Mouse (Mus musculus): ENCODE results near the gene Wdr89.

Gene Wdr89

DNA sequence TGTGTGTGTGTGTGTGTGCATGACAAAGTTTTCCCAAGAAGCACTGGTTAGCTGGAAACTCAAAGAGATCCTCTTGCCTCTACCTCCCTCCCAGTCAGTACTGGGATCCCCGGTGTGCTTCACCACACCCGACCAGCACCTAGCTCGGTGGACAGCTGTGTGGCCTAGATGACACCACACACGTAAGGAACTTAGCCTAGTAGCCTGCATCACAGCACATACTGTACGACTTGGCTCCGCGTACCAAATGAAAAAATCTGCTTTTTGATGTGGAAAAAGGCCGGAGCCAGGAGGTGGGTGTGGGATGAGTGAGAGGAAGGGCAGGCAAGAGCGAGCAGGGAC is 450 bp downstream of the Wdr89 start:
- DNase-seq (ENCODE audit: low spot score in 2 of 2): no peak

DNA sequence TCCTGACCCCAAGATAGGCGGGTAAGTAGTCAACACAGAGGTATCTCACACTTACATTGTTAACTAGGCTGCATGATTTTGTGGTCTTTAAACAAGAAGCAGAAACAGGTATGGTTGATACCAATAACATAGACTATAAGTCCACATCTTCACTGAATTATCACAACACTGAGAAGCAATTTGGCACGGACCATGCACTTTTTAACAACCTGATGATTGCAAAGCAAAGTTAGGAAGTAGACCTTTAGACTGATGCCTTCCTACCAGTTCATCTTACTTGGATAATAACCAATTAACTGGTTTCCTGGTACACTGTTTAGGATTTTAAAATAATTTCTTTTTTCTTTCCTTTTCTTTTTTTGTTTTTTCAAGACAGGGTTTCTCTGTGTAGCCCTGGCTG is 1.1 kb downstream of the Wdr89 start:
- DNase-seq (ENCODE audit: low spot score in 2 of 2): no peak

DNA sequence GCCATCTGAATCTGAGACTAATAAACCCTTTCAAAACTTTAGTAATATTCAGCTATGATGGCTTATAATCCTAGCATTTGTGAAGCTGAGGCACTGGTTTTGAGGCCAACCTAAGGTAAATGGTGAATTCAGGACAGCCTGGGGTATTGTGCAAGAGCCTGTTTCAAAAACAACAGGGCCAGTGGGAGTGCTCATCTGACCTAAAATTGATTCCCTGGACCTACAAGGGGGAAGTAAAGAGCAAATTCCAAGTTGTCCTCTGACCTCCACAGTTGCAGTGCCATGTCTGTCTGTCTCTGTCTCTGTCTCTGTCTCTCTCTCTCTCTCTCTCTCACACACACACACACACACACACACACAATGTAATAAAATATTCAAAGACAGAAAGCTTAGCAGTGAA is 2.4 kb downstream of the Wdr89 start:
- no peak for DNase-seq (ENCODE audit: low spot score in 2 of 2)

DNA sequence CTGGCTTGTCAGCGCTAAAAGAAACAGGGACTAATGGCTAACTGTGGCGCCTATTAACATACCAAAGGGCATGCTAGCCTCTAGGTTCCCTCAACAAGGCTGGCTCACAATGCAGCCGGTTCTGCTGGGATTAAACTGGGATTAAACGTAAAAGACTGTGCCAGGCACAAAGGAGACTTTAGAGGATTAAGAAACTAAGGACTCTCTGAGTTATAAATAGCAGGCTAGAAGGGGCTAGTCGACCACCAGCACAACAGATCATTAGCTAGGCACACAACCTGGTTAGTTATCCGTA is 4.9 kb downstream of the Wdr89 start:
- DNase-seq (ENCODE audit: low spot score in 2 of 2): no peak

DNA sequence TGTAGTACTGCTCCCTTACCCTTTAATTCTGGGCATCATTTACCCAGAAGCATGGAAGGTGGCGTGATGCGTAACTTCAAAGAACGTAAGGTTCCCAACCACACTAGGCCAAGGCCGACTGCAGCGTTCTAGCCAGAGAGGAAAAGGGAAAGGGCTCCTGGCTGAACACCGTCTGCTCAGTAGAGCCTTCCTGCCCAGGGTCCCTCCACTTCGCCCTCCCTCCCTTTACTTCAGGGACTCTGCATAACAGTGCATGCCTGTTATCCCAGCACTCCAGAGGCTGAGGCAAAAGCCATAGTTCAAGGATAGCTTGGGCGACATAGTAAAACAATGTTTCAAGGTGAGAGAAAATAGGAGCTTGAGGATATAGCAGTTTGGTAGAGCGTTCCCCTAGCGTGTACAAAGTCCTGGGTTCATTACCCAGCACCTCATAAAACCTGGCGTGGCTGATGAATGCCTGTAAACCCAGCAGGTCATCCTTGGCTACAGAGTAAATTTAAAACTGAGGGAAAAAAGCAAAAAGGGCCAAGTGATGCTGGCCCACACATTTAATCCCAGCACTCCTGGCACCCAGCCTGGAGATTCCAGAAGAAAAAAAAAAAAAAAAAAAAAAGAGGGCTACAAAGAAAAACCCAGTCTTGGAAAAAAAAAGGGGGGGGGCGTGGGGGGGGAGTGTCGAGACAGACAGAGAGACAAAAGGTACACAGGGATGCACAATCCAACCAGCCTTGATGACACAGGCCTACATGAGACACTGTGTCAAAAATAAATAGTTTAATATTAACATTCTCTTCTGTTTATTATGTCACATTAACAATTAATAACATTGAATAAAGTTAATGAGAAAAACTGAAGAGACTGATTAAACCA is 5.5 kb downstream of the Wdr89 start:
- no peak for DNase-seq (ENCODE audit: low spot score in 2 of 2)

DNA sequence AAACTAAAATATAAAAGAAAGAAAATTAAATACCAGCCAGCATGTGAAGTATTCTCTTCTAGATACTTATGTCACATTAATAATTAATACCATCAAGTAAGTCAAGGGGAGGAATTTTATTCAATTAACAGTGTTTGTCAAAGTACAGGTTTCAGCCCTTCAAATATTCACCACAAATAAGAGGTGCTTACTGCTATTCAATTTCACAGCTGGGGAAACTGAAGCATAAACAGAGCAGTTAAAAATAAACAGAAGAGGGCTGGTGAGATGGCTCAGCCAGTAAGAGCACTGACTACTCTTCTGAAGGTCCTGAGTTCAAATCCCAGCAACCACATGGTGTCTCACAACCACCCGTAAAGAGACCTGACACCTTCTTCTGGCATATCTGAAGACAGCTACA is 7.0 kb downstream of the Wdr89 start:
- no peak for DNase-seq (ENCODE audit: low spot score in 2 of 2)

DNA sequence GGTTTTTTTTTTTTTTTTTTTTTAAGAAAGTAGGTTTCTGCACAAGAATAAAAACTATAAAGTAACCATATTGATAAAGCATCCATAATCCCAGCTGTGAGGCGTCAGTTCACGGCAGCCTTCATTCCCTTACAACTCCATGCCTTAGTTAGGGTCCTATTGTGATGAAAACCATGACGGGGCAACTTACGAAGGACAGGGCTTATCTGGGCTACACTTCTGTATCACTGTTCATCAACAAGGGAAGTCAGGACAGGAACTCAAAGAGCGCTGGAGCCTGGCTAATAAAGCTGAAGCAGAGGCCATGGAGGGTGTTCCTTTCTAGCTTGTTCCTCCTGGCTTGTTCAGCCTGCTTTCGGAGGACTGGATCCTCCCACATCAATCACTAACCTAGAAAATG is 10.9 kb downstream of the Wdr89 start:
- DNase-seq (ENCODE audit: low spot score in 2 of 2): no peak

DNA sequence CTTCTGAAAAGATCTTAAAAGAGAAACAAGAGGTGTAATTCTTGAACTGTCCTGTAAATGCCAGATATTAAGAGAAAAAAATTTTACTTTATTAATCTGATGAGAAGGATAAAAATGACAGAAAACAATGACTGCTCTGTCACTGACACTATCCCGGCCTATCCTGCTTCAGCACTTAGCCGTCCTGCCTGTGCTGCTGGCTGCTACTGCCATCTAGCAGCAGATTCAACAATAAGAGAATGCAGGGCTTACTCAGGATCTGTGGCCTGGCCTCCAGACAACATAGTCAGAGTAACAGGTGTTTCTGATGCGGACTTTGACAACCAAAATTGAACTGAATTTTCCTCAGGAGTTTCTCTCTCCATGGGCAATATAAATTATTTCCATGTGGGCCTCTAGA is 12.8 kb downstream of the Wdr89 start:
- no peak for DNase-seq (ENCODE audit: low spot score in 2 of 2)

DNA sequence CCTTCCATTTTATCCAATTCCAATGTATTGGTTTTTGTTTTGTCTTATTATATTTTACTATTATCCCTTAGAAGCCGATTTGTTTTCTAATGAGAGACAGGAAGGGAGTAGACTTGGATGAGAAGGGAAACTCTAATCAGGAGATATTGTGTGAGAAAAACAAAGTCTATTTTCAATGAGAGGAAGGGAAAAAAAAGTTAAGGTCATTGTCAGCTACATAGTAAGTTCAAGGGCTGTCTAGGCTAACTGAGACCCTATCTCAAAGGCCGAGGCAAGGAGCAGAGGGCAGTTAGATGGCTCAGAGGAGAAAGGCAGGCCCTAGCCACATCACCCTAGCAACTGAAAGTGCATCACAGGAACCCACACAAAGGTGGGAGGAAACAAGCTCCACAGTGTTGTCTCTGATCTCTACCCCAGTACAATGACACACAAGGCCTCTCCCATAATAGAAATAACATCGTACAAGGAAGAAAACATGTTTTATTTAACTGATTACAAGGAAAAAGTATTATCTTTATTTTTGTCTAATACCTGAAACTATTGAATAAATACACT is 15.0 kb downstream of the Wdr89 start:
- DNase-seq (ENCODE audit: low spot score in 2 of 2): no peak

DNA sequence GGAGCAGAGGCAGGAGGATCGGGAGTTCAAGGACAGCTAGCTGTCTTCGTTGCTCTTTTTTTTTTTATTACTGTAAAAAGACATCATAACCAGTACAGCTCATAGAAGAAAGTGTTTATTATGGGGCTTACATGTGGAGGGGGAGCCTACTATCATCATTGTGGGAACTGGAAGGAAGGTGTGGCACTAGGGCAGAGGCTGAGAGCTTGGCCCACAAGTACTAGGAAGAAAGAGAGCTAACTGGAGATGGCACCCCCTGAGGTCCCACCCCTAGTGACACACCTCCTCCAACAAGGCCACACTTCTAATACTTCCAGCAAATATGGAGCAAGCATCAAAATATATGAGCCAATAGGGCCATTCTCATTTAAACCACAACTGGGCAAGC is 19.6 kb downstream of the Wdr89 start:
- no peak for DNase-seq (ENCODE audit: low spot score in 2 of 2)

DNA sequence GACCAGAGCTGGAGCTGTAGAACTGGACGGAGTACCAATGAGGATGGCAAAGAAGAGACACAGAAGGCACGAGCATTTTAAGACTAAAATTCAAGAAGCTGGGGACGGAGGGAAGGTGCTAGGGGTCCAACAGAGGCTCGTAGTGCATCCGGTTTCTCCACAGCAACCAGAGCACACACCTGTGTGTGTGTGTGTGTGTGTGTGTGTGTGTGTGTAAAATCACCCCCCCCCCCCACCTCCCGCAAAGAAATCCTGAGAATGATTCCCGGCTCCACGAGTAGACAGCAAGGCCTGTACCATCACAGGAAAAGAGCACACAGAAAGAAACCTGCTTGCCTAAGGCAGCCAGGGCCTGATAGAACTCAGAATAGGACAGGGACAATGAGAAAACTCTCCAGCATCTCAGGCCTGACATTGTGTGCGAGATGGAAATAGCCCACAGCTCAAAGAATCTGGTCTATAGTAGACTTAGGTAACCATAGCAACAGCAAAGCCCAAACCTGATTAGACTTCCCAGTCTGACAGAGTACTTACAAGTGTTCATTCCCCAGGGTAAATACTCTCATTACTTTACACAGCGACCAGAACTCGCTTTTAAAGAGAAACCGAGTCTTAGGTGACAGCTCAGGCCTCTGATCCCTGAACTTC is 20.2 kb downstream of the Wdr89 start:
- DNase-seq (ENCODE audit: low spot score in 2 of 2): no peak

DNA sequence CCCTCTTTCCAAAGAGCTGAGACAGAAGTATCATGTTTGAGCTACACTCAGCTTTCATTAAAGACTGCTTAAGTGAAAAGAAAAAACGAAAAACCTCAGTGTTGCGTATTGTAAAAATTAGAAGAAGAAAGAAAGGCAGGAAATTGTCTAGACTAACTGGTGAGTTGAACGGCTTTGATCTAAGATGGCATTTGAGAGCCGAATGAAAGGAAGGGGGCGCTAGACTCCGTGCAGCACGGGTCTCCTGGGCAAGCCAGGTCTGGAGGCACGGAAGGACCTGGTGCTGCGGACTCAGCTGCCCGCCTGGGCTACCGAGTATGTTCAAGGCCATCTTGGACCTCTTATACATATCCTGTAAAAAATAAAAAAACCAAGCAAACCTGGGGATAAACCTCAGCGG is 21.1 kb downstream of the Wdr89 start:
- DNase-seq (ENCODE audit: low spot score in 2 of 2): no peak

DNA sequence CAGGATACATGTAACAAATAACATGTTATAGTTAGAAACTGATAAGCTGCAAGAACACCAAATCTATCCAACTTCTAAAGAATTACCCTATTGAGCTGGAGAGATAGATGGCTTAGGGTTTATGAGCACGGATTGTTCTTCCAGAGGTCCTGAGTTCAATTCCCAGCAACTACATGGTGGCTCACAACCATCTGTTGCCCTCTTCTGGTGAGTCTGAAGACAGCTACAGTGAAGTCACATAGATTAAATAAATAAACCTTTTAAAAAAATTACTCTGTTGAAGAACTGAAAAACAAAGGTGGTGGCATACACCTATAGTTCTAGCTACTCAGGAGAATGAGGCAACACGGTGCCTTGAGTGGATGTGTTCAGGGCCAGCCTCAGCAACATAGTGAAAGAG is 21.7 kb downstream of the Wdr89 start:
- DNase-seq (ENCODE audit: low spot score in 2 of 2): no peak

DNA sequence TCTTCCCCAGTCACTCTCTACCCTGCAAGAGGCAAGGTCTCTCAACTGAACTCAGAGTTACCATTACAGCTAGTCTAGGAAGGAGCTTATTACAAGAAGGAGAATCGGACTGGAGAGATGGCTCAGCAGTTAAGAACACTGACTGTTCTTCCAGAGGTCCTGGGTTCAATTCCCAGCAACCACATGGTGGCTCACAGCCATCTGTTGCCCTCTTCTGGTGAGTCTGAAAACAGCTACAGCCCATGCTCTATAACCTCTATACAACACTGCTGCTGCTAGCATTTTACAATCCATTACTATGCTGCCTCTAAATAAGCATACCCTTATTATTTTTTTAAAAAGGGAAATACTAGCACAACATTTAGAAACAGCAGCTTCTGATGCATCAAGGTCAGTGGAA is 23.6 kb downstream of the Wdr89 start:
- no peak for DNase-seq (ENCODE audit: low spot score in 2 of 2)

DNA sequence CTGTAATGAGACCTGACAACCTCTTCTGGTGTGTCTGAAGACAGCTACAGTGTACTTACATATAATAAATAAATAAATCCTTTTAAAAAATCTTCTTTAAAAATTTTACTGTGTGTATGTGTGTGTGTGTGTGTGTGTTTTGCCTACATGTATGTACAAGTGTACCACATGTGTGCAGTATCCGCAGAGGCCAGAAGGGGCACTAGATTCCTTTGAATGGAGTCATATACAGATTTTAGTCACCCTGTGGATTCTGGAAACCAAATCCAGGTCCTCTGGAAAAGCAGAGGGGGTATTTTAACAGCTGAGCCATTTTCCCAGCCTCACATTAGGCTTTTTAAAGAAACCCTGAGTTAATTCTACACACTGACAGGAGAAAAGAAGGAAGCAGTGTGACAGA is 27.6 kb downstream of the Wdr89 start:
- no peak for DNase-seq (ENCODE audit: low spot score in 2 of 2)

DNA sequence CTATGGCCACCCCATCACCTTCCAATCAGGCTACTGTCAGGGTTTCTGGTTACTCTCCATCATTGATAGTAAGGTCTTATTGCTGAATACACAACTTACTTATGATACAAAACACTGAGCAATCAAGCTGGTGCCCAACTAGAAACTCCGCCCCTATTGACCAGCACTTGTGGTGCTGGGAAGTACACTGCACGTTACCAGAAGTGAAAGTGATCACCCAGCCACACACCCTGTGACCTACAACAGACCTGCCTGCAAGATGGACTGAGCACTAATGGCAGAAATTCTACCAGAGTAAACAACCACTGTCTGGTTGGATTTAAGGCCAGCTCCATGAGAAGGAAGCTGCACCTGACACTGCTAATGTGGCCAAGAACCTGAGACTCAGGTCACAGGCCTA is 31.0 kb downstream of the Wdr89 start:
- no peak for DNase-seq (ENCODE audit: low spot score in 2 of 2)

DNA sequence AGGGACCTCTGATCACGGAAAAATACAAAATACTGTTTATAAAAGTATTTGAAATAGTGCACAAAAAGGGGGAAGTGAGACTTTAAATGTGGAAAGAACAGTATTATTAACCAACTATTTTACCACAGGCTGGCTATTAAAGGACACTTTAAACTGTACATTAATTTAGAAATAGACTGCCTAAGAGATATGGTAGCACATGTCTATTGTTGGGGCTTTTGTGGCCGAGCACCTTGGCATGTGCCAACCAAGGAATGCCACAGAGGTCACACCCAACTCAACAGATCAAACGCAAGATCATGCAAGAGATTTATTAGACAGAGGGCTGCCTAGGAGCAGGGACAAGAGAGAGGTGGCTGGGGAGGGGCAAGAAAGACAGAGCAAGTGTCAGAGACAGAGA is 32.2 kb downstream of the Wdr89 start:
- DNase-seq (ENCODE audit: low spot score in 2 of 2): no peak

DNA sequence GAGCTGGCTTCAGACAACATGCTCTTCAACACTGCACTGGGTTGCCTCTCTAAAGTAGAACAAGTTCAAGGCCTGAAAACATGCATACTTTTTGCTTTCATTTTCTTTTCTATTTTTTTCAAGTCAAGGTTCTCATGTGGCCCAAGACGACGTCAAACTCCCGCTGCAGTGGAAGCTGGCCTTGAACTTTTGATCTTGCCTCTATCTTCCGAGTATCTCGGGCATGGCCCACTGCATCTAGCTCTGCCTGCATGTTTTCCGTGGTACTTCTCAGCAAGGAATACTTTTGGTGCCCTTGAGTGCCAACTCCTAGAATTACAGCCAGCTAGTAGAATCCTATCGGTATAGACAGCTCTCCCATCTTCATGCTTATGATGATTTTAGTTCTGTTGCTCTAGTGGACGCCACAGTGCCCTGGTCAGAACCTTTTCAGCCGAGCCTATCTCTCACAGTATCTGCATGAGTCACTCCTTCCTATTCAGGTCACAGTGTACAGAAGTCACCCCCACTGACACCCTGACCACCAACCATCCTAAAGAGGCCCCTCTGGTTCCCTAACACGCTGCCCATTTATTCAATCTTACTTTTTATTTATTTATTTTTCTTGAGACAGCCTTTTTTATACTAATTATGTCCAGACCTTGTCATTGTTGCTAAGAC is 33.4 kb downstream of the Wdr89 start:
- DNase-seq (ENCODE audit: low spot score in 2 of 2): no peak

DNA sequence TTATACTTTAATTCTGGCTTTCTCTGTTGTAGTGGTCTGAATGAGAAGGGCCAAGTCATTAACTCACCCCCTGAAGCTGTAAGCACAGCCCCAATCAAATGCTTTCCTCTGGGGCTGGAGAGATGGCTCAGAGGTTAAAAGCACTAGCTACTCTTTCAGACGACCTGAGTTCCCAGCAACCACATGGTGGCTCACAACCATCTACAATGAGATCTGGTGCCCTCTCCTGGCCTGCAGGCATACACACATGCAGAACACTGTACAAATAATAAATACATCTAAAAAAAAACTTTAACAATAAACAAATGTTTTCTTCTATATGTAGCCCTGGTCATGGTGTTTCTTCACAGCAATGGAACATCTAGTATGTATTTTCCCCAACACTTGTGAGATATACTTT is 39.7 kb downstream of the Wdr89 start:
- DNase-seq (ENCODE audit: low spot score in 2 of 2): no peak

DNA sequence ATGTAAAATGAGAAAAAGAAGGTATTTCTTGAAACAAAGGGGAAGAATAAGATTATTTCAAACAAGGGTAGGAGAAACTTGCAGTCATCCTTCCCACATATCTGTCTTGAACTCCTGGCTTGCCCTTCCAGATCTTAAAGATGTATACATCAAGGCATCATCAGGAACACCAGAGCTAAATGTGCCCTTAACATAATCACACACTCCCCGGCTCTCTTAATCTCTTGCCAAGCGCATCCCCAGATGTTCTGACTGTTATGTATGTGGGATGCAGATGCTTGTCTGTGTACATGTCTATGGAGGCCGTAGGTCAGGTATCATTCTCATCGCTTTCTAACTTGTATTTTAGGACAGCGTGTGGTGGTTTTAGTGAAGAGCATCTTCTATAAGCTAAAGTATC is 46.0 kb downstream of the Wdr89 start:
- DNase-seq (ENCODE audit: low spot score in 2 of 2): no peak

DNA sequence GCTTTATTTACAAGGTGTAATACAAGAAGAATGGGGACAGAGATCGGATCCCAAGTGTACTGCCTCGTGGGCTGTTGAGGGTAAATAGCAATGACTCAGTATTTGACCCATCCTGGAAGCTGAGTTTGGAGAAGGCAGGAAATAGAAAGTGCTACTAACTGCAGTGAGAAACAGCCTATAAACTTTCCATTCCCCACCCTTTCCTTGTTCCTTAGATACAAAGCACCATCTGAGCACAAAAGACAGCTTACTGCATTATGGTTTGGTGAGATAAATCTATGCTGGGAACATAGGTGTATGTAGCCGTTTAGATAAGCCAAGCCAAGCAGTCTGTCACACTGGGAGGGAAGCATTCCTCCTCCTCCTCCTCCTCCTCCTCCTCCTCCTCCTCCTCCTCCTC is 46.5 kb downstream of the Wdr89 start:
- DNase-seq (ENCODE audit: low spot score in 2 of 2): no peak

DNA sequence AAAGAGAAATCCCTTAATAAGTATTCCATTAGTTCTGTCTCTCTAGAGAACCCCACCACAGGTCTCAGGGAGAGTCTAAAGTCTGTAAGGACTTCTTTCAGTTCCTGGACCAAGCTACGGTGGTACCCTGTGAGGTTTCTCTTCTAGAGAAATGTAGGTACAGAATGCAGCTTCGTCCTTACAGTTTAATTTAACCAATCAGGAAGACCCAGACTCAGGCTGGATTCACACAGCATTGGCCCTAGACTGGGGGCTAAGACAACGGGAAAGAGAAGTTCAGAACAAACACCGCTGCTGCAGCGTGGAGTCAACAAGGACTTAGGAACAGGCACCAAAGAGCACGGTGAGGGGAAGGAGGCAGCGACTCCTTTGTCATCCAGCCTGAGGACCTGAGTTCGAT is 52.5 kb downstream of the Wdr89 start:
- DNase-seq (ENCODE audit: low spot score in 2 of 2): no peak

DNA sequence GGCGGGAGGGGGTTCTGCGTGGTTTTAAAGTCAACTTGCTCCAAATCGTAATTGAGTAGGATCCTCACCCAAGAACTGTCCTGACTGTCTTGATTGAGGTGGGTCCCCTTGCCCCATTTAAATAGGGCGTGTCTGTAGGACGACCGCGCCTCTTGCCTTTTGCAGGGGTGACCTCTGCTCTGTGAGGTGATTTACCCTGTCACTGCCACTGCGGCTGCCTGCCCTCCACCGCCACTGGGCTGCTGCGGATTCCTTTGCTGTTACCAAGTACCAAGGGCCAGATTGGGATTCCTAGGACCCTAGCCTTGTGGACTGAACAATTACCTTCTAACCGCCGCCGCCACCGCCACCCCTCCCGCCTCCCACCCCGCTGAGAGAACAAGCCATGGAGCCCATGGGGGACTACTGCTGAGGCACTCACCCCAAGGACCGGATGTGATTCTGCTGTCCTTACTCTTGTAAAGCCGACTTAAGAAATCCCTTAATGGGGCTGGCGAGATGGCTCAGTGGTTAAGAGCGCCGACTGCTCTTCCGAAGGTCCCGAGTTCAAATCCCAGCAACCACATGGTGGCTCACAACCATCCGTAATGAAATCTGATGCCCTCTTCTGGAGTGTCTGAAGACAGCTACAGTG is 53.1 kb downstream of the Wdr89 start:
- no peak for DNase-seq (ENCODE audit: low spot score in 2 of 2)

Data from frontal cortex, postnatal 25 days (tissue).